Mouse (Mus musculus) spleen, embryonic (tissue): Measurements from ENCODE around the gene Art3.
"Not testable (repeated sequence)": the region's sequence is repeated elsewhere in the genome, so short reads cannot be mapped to it uniquely, and the experiment has no call there.

Source experiments
- CTCF ChIA-PET: fragments of 350-600 bp; sonication (Branson Sonifier 250); formaldehyde crosslinking; loops from one replicate; lab custom pipeline; 2022; lab: Charles Lee

Art3 gene

DNA sequence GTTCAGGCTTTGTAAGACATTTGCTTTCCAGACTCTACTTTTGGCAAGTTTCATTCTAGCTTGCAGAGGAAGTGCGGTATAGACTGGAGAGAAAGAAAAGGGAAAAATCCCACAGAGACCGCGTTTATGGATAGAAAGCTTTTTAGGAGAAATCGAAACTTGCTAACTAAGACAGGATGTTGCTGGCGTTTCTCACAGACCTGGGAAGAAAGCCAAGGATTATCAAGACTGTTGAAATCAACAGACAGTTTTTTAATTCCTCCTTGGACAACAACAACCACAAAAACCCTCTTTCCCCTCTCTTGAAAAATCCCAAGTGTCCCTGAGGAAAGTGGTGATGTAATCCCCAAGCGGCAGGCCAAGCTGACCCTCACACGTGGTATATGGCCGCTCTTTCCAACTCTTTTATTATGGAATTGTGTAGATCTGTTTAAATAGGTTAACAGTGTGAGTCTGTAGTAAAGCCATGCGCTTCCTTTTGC is 773 bp downstream of the Art3 start:
- CTCF ChIA-PET = no interaction called here

DNA sequence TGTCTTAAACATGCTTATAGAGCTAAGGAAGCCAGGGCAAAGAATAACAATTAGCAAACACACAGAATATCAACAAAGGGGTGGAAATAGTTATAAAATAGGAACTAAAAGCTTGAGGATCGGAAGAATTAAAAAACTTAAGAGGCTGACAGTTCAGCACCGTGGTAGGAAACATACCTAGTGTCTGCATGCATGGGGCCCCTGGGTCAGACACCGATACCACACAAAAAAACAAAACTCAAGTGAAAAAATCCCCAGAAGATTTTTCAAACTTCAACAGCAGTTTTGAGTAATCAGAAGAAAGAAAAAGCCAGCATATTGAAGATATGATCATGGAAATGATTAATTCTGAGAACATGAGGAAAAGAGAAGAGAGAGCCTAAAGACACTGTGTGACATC is 5.1 kb downstream of the Art3 start:
- CTCF ChIA-PET = no interaction called here

DNA sequence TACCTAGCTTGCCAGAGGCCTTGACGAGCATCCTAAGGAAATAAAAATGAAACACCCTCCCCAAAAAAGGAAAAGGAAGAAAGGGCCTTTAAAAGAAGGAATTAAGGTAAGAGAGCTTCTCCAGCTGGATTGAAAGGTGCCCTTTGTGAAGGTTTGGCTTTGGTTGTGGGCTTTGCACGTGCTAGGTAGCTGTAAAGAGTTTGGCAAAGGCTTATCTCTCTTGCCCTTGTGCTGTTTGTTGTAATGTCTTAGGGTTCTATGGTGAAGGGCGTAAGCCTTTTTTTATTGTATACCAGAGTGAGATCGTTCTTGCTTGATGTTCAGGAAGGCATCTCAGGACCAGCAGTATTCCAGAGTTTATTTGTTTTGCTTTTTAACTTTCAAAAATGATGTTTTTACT is 9.0 kb downstream of the Art3 start:
- CTCF ChIA-PET = no interaction called here

DNA sequence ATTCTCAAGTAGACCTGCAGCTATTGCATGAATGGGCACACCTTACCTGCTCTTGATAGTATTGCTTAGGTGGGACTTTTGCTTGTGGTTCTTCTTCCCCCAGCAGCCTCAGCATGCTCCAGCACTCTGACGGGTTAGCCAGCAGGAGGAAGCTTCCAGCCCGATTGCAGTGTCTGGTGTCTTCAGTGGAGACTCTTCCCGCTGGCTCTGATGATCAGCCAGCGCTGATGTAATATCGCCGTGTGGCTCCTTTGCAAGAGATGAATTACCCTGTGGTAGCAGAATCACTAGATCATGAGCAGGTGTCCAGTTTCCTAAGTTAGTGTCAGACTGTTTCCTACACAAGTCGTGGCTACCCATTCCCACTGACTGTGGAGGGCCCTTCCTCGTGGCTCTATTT is 13.4 kb downstream of the Art3 start:
- CTCF ChIA-PET = no interaction called here

DNA sequence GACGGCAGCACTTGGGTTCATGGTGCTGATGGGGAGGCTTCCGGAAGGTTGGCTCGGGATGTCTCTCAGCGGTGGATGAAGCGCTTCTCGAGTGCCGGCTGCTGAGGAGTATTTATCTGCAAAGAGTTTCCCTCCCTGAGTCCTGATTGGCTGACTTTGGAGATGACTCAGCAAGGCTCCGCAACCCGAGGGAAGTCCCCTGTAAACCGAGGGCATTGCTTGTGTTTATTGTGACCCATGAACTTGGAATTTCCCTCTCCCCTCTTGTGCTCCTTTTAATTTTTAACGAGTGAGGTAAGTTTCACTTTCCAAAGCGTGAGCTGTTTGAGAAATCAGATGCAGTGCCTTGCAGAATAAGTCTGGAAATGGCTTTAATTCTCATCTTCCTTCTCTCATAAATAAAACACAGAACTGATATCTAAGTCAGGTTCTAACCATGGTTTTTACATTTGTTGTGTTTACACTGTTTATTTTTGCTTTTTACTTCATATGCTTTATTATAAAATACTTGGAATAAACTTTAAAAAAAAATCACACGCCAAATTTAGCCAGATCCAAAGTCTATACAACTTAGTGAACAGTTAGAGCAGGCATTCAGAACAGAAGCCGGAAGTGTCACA is 17.3 kb downstream of the Art3 start, which contains the start of gene Cxcl10:
Cxcl10 (minus strand) TSS at position 96 of the 620 bp plus-strand sequence.
- CTCF ChIA-PET = no interaction called here

- CTCF ChIA-PET = no interaction called here
Observed at GRCm38 (mm10) chr5:92349731-92350130, 18.1 kb downstream of the Art3 start.

GRCm38 (mm10) chr5:92352716-92353115 is 21.1 kb downstream of the Art3 start:
- CTCF ChIA-PET = not testable (repeated sequence)

DNA sequence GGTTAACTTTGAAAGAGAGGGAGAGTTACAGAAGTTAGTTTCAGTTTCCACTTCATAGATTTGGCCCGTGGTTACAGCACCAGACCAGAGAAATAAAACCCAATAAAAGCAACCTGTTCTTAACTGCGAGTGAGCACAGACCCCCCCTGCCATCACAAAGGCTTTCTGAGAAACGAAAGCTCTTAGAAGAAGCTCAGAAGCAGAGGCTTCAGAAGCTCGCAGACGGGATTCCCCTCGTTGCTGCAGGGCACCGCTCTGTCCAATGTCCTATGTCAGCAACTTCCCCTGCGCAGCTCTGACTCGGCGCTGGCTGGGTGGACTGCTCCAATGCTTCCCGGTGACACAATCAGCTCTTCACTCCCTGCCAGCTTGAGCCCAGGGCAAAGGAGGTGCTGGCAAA is 21.9 kb downstream of the Art3 start:
- CTCF ChIA-PET = interaction anchor here (0.6 kb wide), 1 partner anchor 938 kb away, joined by 6 read pairs; no protein-coding TSS in a partner anchor

DNA sequence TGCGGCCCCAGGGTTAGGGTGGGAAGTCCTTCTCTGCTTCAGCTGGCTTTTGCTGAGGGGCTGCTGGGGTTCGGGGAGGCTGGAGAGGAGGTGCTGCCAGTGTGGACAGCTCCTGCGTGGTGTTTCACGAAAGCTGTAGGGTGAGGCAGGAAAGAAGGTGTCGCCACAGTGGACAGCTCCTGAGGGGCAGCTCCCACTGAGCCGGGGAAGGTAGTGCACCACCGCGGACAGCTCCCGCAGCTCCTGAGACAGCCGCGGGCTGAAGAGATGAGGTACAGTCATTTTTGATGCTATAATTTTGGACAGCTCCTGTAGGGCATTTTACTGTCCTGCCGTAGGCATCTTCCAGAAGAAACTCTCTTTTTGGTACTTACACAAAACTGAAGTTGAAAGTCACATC is 26.4 kb downstream of the Art3 start:
- CTCF ChIA-PET = no interaction called here

DNA sequence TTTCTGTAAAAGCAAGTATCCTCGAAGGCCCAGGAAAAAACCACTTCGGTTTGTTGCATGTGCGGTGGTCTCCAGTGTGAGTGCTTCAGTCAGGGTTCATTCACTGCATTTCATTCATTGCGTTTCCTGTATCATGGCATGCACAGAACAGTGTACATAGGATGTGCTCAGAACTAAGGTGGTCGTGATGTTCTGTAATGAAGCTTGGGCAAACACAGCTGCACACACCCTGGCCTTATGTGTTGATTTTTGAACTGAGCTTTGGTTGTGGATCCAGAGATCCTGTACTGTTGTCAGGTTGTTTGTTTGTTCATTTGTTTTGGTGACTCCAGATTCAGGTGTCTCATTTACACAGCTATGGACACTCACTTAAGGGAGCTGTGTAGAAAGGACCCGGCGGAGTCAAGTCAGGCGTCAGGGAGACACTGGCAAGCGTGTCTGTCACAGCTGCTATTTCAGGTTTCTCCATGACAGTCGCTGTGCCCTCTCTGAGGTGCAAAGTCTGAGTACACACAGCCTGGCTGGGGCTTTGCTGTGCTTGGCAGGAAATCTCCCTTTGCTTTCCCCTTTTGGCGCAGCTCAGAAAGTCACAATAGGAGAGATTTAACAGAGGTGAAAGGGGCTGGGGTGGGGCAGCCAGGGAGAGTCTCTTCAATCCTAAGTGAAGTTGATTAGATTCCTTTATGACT is 27.3 kb downstream of the Art3 start:
- CTCF ChIA-PET = no interaction called here

DNA sequence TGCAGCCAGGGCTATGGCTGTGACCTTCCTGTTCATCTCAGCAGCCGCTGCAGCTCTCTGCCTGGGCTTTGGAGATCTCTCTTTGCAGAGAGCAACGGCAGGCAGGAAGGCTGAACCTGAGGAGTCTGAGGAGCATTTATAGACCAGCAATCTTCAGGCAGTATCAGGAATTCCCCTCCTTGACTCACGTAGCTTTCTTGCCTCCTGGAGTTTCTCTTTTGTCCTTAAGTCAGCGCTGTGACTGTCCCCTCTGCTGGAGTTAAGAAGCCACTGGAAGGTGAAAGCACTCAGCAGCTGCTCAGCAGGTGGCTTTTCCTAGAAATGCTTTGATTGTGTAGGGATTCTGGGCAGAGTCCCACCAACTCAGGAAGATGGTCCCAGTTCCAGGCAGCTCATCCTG is 31.6 kb downstream of the Art3 start:
- CTCF ChIA-PET = no interaction called here

DNA sequence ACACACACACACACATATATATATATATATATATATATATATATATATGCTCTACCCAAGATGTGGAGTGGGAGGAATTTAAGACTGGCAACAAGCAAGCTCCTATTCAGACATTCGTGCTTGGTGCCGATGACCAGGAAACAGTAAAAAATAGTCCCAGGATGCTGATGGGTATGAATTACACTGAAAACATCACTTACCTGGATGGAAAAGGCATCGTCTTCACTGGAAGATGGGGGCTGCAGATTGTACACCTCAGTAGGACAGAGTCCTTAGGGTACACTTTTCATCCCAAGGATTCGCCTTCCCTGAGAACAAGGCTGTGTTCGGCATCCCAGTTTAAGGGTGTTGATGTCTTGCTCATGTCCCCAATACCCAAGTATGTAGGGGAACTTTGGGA is 32.4 kb downstream of the Art3 start:
- CTCF ChIA-PET = no interaction called here

DNA sequence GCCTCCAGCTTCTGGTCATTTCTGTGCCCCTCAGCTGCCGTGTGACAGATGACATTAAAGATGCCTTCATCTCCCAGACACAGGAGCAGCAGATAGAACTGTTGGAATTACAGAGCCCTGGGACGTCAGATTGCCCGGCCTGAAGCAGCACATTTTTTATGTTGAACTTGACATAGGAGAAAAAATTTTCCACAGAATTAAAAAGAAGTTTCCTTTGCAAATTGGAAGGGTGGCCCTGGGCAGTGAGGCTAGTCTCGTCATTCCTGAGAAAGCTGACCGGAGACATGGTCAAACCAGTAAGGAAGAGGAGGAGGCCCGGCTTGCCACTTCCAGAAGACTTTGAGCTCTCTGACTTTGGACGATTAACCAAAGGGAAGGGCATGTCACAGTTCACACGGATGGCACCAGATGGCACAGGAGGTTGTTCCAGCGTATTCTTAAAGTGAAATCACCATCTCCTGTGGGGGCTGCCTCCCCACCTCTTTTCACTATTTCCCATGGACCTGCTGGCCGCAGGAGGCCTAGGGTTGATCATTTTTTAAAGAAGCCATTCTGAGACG is 33.6 kb downstream of the Art3 start:
- CTCF ChIA-PET = no interaction called here

DNA sequence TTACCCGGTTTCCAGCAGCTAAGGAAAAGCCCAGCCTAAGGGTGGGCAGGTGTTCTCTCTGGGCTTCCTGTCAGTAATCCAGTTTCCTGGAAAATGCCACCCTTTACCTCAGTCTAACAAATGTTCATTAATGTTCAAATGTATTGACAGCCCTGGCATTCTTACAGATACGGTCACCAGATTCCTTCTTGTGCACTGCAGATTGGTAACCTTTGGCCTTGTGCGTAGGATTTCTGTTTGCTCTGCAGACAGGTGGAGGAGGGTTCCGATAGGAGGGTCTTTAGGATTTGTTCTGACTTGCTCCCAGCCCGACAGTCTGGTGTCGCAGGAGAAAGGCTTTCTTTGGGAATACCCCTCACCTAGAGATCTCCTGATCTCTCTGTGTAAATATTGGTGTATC is 34.9 kb downstream of the Art3 start:
- CTCF ChIA-PET = no interaction called here

DNA sequence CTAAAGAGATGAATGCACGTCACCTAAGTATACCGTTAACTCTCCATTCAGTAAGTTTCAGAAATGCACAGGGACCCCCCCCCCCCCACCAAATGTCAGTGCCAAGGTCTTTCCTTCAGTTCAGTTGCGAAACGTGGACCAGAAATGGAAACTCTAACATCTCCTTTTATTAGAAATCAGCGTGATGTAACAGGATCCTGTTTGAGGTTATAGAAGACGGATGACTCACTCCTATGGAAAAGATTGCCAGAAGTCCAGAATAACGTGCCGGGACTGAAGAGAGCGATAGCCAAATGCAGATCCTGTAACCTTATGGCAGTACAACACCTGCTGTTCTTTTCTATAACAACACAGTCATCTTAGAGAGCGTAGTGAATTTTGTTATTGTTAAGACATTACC is 36.8 kb downstream of the Art3 start:
- CTCF ChIA-PET = interaction anchor here (0.8 kb wide), 1 partner anchor 12 kb away, joined by 33 read pairs; no protein-coding TSS in a partner anchor

GRCm38 (mm10) chr5:92369151-92369994 is 37.7 kb downstream of the Art3 start:
- CTCF ChIA-PET = no interaction called here

- CTCF ChIA-PET = no interaction called here
Observed at GRCm38 (mm10) chr5:92370392-92370791, 38.8 kb downstream of the Art3 start.

GRCm38 (mm10) chr5:92370891-92371290 is 39.3 kb downstream of the Art3 start:
- CTCF ChIA-PET = no interaction called here

GRCm38 (mm10) chr5:92371361-92371976 is 39.8 kb downstream of the Art3 start:
- CTCF ChIA-PET = no interaction called here

DNA sequence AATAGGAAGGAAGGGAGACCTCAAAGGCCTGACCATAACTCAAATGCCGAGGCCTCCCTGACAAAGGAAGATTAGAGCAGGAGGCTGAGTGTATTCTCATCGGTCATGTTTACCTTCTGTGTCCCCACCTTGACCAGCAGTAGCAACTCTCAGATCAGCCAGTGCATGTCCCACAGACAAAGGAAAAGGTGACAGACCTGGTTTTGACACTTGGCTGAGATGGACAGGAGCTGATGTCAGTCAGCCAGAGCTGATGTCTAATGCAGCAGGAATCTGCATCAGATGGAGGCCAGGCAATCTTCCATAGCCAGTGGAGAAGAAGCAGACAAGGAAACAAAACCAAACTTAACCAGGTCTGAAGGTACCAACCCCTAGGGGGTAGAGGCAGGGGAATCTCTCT is 41.0 kb downstream of the Art3 start:
- CTCF ChIA-PET = no interaction called here

GRCm38 (mm10) chr5:92374721-92375142 is 43.1 kb downstream of the Art3 start:
- CTCF ChIA-PET = no interaction called here

GRCm38 (mm10) chr5:92375368-92375767 is 43.7 kb downstream of the Art3 start:
- CTCF ChIA-PET = no interaction called here
